Mouse (Mus musculus): ENCODE data around the gene Panx2. TPM values are rescaled to one million over a fixed set of nuclear protein-coding genes. Genes with fewer than 3 reads are reported as not detected.

The Panx2 gene
- polyA plus RNA-seq, 1 experiment from 2014 or later = 0.33 TPM

GRCm38 (mm10) chr15:89076156-89076731 is 16.7 kb downstream of the Panx2 start:
- 0% methylated on average over 38 of the region's 39 CpGs for WGBS
- Histone ChIP-seq H3K4me1 (peaks cover 40% of the 10 kb centered on the region), H3K9ac (peak overlapping the region; percentile 93), H3K27me3 (no peaks in the 10 kb centered on the region), H3K36me3 (peaks cover 5% of the 10 kb centered on the region), H3K9me3 (replicated peaks) (no peaks in the 10 kb centered on the region), H3K4me2 (replicated peaks) (peak overlapping the region; percentile 89), H3K4me3 (replicated peaks) (peak overlapping the region; percentile 78), H3K27ac (replicated peaks) (peak overlapping the region; percentile 88)
- peak; percentile 49 for ATAC-seq (ENCODE audit: insufficient number of reproducible peaks, low FRiP score, low TSS enrichment, low read depth)

GRCm38 (mm10) chr15:89078208-89078836 is 18.8 kb downstream of the Panx2 start:
- no peak for ATAC-seq (ENCODE audit: insufficient number of reproducible peaks, low FRiP score, low TSS enrichment, low read depth)
- Histone ChIP-seq H3K4me2 (replicated peaks) (peak overlapping the region; percentile 89), H3K9ac (no peak overlapping the region), H3K4me3 (replicated peaks) (no peak overlapping the region), H3K27me3 (no peaks in the 10 kb centered on the region), H3K4me1 (peaks cover 40% of the 10 kb centered on the region), H3K9me3 (replicated peaks) (no peaks in the 10 kb centered on the region), H3K27ac (replicated peaks) (0 out of 2 replicates have a peak overlapping the region, but pooled peaks have one; percentile 11), H3K36me3 (peaks cover 25% of the 10 kb centered on the region)
- 50% methylated on average over 9 of the region's 9 CpGs for WGBS

DNA sequence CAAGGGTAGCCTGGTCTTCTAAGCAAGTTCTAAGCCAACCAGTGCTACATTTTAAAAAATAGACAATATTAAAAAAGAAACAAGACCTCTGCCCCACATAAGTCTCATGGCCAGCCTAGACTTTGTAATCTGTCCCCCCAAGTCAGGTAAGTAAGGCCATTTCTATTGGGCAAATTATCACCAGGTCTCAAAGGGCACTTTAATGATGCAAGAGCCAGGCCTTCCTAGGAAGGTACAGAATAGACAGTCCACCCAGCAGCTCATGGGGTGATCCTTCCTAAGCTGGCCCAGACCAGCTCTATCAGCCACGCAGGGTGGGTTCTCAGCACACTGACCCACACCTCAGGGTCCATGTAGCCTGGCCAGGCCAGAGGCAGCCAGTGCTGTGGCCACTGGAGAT is 24.4 kb downstream of the Panx2 start:
- Histone ChIP-seq H3K4me3 (replicated peaks) (no peak overlapping the region), H3K27me3 (no peaks in the 10 kb centered on the region), H3K4me1 (peaks cover 11% of the 10 kb centered on the region), H3K9ac (no peak overlapping the region), H3K9me3 (replicated peaks) (no peaks in the 10 kb centered on the region), H3K4me2 (replicated peaks) (no peak overlapping the region), H3K36me3 (peaks cover 58% of the 10 kb centered on the region), H3K27ac (replicated peaks) (no peak overlapping the region)
- WGBS = 100% methylated on average over 1 of the region's 1 CpGs
- ATAC-seq (ENCODE audit: insufficient number of reproducible peaks, low FRiP score, low TSS enrichment, low read depth) = no peak

DNA sequence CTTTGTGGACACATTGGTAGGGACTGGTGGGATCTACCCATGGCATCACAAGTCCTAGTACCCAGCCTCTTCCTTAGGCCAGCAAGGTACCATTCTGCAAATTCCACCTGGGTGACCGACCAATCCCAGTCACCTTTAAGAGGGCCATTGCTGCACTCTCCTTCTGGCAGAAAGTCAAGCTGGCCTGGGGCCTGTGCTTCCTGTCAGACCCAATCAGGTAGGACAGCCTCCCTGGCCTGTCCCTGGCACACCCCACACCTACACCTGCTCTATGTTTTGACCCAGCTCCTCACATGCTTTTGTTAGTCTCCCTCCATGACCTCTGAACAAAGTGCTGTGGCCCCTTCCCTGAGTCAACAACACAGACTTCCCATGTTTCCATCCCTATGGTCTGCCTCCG is 25.3 kb downstream of the Panx2 start:
- H3K9ac ChIP-seq = no peak overlapping the region
- no peak overlapping the region for H3K4me2 ChIP-seq (replicated peaks)
- H3K4me3 ChIP-seq (replicated peaks) = no peak overlapping the region
- no peaks in the 10 kb centered on the region for H3K27me3 ChIP-seq
- peaks cover 16% of the 10 kb centered on the region for H3K4me1 ChIP-seq
- no peak for ATAC-seq (ENCODE audit: insufficient number of reproducible peaks, low FRiP score, low TSS enrichment, low read depth)
- no peaks in the 10 kb centered on the region for H3K9me3 ChIP-seq (replicated peaks)
- peaks cover 58% of the 10 kb centered on the region for H3K36me3 ChIP-seq
- WGBS = 88% methylated on average over 2 of the region's 2 CpGs
- H3K27ac ChIP-seq (replicated peaks) = no peak overlapping the region

DNA sequence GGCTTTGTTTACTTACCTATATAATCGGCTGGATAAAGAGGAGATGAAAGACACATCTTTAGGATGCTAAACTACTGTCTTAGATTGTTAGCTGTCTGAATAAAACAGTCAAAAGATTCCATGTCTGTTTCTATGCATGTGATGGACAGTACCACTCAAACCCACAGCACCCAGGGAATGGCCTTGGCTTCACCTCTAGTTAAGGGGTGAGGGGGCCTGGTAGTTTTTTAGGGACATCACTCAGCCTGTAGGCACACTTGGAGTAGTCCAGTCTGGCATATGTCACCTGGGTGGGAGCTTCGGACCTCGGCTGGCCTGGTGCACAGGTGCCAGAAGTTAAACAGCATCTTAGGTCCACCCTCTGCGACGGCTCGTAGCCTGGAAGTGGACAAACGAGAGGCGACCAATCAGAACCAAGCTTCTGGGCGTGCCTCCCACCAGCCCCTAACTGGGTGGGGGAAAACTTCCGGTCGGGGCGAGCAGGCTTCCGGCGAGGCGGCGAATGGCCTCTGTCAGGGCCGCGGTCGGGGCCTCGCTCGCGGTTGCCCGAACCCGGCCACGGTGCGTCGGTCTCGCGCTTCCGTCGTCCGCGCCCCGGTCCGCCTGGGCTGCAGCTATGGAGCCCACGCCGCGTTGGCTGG is 29.2 kb downstream of the Panx2 start, which contains the start of gene Selenoo:
Gene Selenoo, plus strand, starts transcription at position 478 of the 641 bp plus-strand sequence.
- Histone ChIP-seq H3K4me3 (replicated peaks) (peak within 1 kb of the TSS; percentile 75), H3K36me3 (peaks cover 46% of the 10 kb centered on the region), H3K27me3 (no peaks in the 10 kb centered on the region), H3K27ac (replicated peaks) (peak within 1 kb of the TSS; percentile 71; the same call in 1 of the 2 replicates), H3K9ac (peak within 1 kb of the TSS; percentile 88), H3K4me1 (peaks cover 26% of the 10 kb centered on the region), H3K9me3 (replicated peaks) (no peaks in the 10 kb centered on the region), H3K4me2 (replicated peaks) (peak within 1 kb of the TSS; percentile 95)
- 1% methylated on average over 38 of the region's 38 CpGs for WGBS
- peak; percentile 89 for ATAC-seq (ENCODE audit: insufficient number of reproducible peaks, low FRiP score, low TSS enrichment, low read depth)

DNA sequence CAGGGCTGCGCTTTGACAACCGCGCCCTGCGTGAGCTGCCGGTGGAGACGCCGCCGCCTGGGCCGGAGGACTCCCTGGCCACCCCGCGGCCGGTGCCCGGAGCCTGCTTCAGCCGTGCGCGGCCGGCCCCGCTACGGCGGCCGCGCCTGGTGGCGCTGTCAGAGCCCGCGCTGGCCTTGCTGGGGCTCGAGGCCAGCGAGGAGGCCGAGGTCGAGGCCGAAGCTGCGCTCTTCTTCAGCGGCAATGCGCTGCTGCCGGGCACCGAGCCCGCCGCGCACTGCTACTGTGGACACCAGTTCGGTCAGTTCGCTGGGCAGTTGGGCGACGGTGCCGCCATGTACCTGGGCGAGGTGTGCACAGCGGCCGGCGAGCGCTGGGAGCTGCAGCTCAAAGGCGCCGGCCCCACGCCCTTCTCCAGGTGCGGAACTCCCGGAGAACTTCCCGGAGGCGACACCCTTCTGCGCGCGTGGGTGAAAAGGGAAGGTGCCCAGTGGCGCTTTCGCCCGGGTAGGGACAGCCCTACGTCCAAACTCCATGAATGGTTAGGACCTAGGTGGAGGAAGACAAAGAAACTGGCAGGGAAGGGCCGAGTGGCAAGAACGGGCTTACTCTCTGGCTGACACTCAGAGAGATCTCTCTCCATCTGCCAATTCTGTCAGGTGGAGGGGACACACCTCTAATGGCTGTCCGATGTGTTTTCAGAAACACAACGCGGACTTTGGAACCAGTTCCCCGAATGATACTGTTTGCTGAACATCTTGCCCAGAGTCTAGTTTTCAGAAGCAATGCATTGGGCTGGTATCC is 29.9 kb downstream of the Panx2 start:
- Histone ChIP-seq H3K27ac (replicated peaks) (peak overlapping the region; percentile 71; the same call in 1 of the 2 replicates), H3K36me3 (peaks cover 46% of the 10 kb centered on the region), H3K4me1 (peaks cover 26% of the 10 kb centered on the region), H3K4me2 (replicated peaks) (peak overlapping the region; percentile 95), H3K9ac (peak overlapping the region; percentile 88), H3K4me3 (replicated peaks) (peak overlapping the region; percentile 75), H3K27me3 (no peaks in the 10 kb centered on the region), H3K9me3 (replicated peaks) (no peaks in the 10 kb centered on the region)
- 2% methylated on average over 61 of the region's 68 CpGs for WGBS
- peak; percentile 25; the same call in 1 of the 2 replicates for ATAC-seq (ENCODE audit: insufficient number of reproducible peaks, low FRiP score, low TSS enrichment, low read depth)

DNA sequence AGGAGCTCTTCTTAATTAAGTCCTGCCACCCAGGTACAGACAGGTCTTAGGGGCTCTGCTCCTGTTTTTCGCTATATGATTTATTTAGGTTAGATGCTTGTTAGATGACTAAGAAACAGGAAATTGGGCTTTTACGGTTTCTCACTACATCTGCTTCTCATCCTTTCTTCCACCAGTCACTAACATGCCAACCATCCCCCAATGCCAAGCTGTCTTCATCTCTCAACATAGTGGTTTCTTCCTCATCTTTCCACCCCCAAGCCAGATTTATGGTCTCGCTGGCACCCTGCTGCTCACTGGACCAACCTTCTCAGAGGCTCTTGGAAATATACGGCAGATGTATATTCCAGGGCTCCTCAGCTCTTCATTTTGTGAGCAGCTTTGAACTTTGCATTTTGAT is 31.1 kb downstream of the Panx2 start:
- no peak overlapping the region for H3K9ac ChIP-seq
- H3K36me3 ChIP-seq = peaks cover 46% of the 10 kb centered on the region
- H3K4me2 ChIP-seq (replicated peaks) = peak overlapping the region; percentile 95
- no peaks in the 10 kb centered on the region for H3K27me3 ChIP-seq
- no peak for ATAC-seq (ENCODE audit: insufficient number of reproducible peaks, low FRiP score, low TSS enrichment, low read depth)
- no peaks in the 10 kb centered on the region for H3K9me3 ChIP-seq (replicated peaks)
- no peak overlapping the region for H3K4me3 ChIP-seq (replicated peaks)
- 69% methylated on average over 4 of the region's 4 CpGs for WGBS
- no peak overlapping the region for H3K27ac ChIP-seq (replicated peaks)
- H3K4me1 ChIP-seq = peaks cover 26% of the 10 kb centered on the region

DNA sequence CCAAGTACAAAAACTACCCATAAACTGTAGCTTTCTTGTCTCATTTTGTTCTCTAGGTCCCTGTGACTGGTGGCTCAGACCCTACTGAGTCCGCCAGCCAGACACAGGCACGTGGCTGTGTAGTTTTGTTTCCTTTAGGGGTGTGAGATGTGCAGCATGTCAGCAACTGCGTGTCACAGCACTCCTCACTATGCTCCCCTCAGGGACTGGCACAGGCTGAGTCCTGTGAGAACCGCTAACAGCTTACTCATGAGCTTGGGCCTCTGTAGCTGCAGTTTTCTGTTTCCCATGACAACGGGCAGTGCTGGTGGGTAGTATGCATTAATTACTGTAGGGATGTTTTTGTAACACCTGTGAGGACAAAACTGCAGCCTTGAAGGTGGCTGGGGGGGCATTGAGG is 32.6 kb downstream of the Panx2 start:
- Histone ChIP-seq H3K4me2 (replicated peaks) (no peak overlapping the region), H3K4me3 (replicated peaks) (no peak overlapping the region), H3K4me1 (peaks cover 26% of the 10 kb centered on the region), H3K9ac (no peak overlapping the region), H3K27me3 (no peaks in the 10 kb centered on the region), H3K27ac (replicated peaks) (no peak overlapping the region), H3K36me3 (peaks cover 51% of the 10 kb centered on the region), H3K9me3 (replicated peaks) (no peaks in the 10 kb centered on the region)
- no peak for ATAC-seq (ENCODE audit: insufficient number of reproducible peaks, low FRiP score, low TSS enrichment, low read depth)
- 77% methylated on average over 5 of the region's 5 CpGs for WGBS

GRCm38 (mm10) chr15:89097450-89097849 is 37.9 kb downstream of the Panx2 start:
- Histone ChIP-seq H3K27ac (replicated peaks) (no peak overlapping the region), H3K9me3 (replicated peaks) (no peaks in the 10 kb centered on the region), H3K4me3 (replicated peaks) (no peak overlapping the region), H3K4me1 (no peaks in the 10 kb centered on the region), H3K4me2 (replicated peaks) (no peak overlapping the region), H3K36me3 (peaks cover 100% of the 10 kb centered on the region), H3K27me3 (no peaks in the 10 kb centered on the region), H3K9ac (no peak overlapping the region)
- no peak for ATAC-seq (ENCODE audit: insufficient number of reproducible peaks, low FRiP score, low TSS enrichment, low read depth)
- WGBS = 94% methylated on average over 5 of the region's 5 CpGs

DNA sequence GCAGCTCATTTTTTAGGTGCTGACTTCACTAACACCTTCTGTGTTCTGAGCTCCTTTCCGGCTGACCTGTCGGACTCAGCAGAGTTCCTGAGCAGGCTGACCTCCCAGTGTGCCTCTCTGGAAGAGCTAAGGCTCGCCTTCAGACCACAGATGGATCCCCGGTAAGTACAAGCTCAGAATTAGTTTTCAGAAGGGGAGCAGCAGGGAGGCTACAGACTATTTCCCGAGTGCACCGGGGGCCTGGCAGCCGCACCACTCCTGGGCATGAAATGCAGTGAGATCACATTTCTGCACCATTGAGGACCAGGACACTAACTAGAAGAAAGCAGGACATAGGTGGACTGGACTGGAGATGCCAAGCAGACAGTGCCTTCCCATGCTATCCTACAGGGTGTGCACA is 39.1 kb downstream of the Panx2 start:
- ATAC-seq (ENCODE audit: insufficient number of reproducible peaks, low FRiP score, low TSS enrichment, low read depth) = no peak

GRCm38 (mm10) chr15:89100823-89101222 is 41.3 kb downstream of the Panx2 start:
- Histone ChIP-seq H3K27me3 (no peaks in the 10 kb centered on the region), H3K4me2 (replicated peaks) (no peak overlapping the region), H3K27ac (replicated peaks) (no peak overlapping the region), H3K36me3 (peaks cover 100% of the 10 kb centered on the region), H3K4me1 (no peaks in the 10 kb centered on the region), H3K9ac (no peak overlapping the region), H3K9me3 (replicated peaks) (no peaks in the 10 kb centered on the region), H3K4me3 (replicated peaks) (no peak overlapping the region)
- ATAC-seq (ENCODE audit: insufficient number of reproducible peaks, low FRiP score, low TSS enrichment, low read depth) = no peak
- WGBS = 85% methylated on average over 12 of the region's 12 CpGs

More for the DNA sequence above, 39.1 kb downstream of the Panx2 start:
- peaks cover 100% of the 10 kb centered on the region for H3K36me3 ChIP-seq
- H3K4me2 ChIP-seq (replicated peaks) = no peak overlapping the region
- no peak overlapping the region for H3K27ac ChIP-seq (replicated peaks)
- 86% methylated on average over 7 of the region's 7 CpGs for WGBS
- no peak overlapping the region for H3K9ac ChIP-seq
- no peaks in the 10 kb centered on the region for H3K27me3 ChIP-seq
- H3K4me3 ChIP-seq (replicated peaks) = no peak overlapping the region
- H3K9me3 ChIP-seq (replicated peaks) = no peaks in the 10 kb centered on the region
- H3K4me1 ChIP-seq = no peaks in the 10 kb centered on the region
